Mouse (Mus musculus) CD4-positive naive resting alpha-beta T cell, adult 57 days (primary cell): ENCODE results near the gene Dnajc17. TPM values are rescaled to one million over a fixed set of nuclear protein-coding genes. Genes with fewer than 3 reads are reported as not detected.

Source experiments
- total RNA-seq: library from RNA; stranded (reverse); gene quantifications from one replicate; pipeline ENCODE4 v1.2.4, GENCODE M21; 2023

Gene Dnajc17
- 22.2 TPM for total RNA-seq

DNA sequence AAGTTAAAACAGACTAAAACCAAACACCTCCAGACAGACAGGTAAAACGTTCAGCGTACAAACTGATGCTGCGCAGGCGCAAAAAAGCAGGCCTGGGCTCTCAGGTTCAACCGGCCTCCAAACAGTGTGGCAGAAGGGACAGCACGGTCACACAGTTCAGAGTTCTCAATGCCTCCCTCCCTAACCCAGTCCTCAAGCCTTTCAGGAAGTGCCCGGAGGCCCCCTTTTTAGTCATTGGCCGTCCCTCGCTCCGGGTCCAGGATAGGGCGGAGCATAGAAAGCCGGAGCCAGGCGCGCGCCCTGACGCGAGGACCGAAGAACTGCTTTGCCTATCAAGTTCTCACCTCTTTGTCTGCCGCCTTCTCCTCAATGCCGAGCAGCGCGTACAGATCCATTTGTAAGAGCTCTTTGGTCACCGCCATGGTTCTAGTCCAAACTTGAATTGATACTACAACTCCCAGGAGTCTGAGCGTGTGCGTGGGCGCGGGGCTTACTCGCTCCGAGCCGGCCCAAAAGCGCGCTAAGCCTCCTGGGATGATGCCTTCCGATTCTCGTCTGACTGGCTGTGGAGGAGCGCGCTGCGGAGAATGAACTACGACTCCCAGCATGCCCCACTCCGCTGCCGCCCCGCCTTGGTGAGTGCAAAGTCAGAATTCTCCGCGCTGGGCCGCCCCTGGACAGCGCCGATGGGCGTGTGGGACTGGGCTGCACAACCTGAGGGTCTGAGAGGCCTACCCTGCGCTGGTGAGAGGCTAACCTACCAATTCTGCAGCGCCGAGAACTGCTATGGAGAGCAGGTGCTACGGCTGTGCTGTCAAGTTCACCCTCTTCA is at the start of gene Dnajc17, which contains the start of gene Zfyve19:
Gene Dnajc17 (minus strand): TSS at position 452 of the 832 bp plus-strand sequence.
Gene Zfyve19 (plus strand): TSS at position 274 of the 832 bp plus-strand sequence.

DNA sequence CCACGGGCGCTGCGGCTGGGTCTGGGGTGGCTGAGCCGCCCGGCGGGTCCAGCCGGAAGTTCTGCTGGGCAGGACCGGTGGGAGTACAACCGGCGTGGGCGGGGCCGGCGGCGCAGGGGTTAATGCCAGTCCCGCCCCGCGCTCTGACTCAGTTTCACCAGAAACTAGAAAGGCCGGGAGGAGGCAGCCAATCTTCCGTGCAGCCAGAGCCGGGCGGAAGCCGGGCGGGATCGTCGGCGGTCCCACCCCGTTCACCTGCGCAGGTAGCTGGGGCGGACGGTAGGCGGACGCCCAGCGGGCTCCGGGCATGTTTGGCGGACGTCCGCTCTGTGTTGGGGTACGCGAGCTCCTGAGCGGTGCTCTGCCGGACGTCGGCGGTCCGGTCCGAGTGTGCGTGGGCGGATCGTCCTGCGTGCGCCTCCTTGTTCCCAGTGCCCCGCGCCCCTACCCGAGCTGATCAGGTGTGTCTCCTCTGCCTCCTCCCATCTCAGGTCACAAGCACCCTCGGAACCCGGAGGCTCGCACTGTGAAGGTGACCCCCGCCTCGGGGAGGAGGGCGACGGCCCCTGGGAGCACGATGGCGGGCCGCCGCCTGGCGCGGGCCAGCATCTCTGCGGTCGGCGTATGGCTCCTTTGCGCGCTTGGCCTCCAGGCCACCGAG is 28.7 kb upstream of the Dnajc17 start, which contains the start of gene Spint1:
Gene Spint1 (plus strand): TSS at position 153 of the 661 bp plus-strand sequence.

DNA sequence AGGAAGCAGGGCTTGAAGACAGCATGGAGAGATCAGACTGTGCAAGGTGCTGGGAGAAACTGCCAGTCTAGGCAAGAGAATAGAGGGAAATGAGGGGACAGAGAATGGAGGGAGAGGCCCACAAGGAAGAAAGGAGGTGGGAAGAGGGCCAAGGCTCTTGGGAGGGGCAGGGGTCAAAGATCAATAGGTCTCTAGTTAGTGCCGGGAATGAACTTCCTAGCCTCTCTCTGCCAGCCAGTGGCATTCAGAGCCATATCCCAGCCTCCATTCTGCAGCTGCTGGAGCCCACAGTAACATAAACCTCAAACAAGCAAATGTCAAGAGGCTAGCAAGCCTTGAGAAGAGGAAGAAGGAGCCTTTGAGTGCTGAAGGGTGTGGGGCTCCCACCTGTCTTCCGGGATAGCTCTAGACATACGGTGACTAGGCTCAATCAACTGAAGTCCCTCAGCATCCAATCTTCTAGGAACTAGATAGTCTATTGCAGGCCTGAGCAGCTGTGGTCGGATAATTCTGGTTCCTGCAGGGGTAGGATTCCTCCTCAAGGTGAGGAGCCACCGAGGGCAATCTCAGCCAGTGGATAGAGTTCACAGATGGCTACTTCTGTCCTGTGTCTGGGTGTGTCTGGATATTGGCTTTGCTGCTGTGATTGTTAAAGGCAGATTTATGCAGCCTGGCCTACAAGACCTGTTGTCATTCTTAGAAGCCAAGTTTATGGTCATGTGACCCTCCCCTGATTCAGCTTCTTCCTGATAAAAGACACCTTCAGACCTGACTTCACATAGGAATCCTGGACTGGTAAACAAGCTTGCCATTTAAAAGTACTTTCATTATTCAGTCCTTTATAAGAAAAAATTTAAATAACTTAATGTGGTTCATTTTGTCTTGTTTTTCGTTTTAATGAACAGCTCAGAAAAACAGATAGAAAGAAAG is 21.4 kb upstream of the Dnajc17 start, which contains the start of gene Ppp1r14d:
Gene Ppp1r14d (minus strand): TSS at position 132 of the 930 bp plus-strand sequence.

DNA sequence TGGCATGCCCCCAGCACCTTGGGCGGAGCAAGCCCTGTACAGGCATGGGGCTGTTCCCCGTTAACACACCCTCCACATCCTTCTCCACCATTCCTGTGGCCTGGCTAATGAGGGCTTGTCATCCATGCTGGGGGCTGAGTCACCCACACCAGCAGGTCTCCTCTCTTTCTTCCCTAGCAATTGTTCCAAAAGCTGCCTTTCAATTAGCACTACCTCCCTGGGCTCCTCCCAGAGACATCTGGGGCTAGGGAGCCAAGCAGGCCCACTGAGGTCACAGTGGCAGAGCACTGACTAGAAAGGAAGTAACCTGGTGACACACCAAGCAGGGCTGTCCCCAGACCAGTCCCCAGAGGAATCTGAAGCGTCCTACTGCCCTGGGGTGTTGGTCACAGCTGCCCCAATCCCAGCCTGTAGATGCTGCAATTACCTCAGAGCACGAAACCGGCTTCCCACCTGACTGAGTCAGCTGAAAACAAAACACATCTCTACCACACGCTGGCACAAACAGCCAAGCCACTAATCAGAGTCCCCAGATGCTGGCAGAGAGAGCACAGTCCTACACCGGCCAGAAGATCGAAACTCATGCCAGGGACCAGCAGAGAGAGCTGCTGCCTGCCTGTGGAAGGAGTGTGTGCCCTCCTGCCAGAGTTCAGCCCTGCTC is 34.5 kb downstream of the Dnajc17 start, which contains the start of gene Gm14137:
Gene Gm14137 (plus strand): TSS at position 519 of the 661 bp plus-strand sequence.

GRCm38 (mm10) chr2:119166901-119167865 is 41.4 kb downstream of the Dnajc17 start, which contains the start of gene Gchfr:
Gchfr (plus strand) TSS chr2:119167773.

DNA sequence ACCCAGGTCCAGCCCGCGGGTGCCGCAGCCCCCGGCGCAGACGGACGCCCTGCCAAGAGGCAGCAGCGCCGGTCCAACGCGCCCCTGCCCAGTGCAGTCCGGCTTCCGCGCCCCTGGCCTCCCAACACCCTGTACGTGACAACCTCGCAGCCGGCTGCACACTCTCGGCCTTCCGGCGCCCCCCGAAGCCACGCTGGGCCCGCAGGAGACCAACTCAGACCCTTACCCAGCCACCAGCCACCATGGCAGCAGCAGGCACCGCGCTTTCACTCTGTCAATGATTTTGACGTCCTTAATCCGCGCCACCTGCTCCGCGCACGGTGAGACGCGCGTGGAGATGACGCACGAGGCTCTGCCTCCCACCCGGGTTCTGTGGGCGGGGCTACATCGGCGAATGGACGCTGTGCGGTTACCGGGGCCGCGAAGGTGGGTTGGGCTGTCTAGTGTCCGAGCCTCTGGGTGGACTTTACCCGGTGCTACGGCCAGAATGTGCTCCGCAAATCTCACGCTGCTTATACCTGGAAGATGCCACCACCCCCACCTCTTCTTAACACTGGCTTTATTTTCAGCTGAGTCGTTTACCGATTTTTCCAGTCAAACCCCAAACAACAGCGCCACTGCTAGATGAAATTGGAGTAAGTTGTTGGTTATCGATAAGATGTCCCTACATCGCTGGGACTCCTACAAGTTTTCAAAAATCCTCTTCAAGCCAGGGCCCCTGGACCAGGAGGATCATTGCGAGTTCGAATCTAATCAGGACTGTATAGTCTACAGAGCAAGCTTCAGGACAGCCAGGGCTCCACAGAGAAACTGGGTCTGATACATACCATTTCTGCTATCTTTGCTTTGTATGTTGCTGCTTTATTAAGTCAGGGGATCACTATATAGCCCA is 51.7 kb downstream of the Dnajc17 start, which contains the start of gene Rmdn3:
Gene Rmdn3 (minus strand): TSS at position 354 of the 892 bp plus-strand sequence.

Other genes starting within 250 kb of the Dnajc17 start
- gene Ccdc32, start 179.4 kb downstream of the Dnajc17 start, total RNA-seq = 12.6 TPM
- 12.7 TPM for gene Rpusd2, start 174.0 kb downstream of the Dnajc17 start, total RNA-seq
- gene Knl1, start 161.7 kb downstream of the Dnajc17 start, total RNA-seq = 1.2 TPM
- 1.1 TPM for gene Rad51, start 96.0 kb downstream of the Dnajc17 start, total RNA-seq
- 23.4 TPM for gene Rmdn3, start 51.8 kb downstream of the Dnajc17 start, total RNA-seq
- not detected for gene Gchfr, start 41.0 kb downstream of the Dnajc17 start, total RNA-seq
- 0.30 TPM for gene Gm14137, start 34.3 kb downstream of the Dnajc17 start, total RNA-seq
- gene Zfyve19, start 178 bp downstream of the Dnajc17 start, total RNA-seq = 32.5 TPM
- not detected for gene Ppp1r14d, start 21.1 kb upstream of the Dnajc17 start, total RNA-seq
- 0.53 TPM for gene Spint1, start 28.6 kb upstream of the Dnajc17 start, total RNA-seq
- not detected for gene Rhov, start 62.5 kb upstream of the Dnajc17 start, total RNA-seq
- 23.3 TPM for gene Vps18, start 79.9 kb upstream of the Dnajc17 start, total RNA-seq
- gene Dll4, start 117.0 kb upstream of the Dnajc17 start, total RNA-seq = not detected
- 0.59 TPM for gene Chac1, start 142.4 kb upstream of the Dnajc17 start, total RNA-seq